Mouse (Mus musculus) lung, adult 2 months (tissue): ENCODE data around the gene Nmt1.

Experiments used
- CTCF ChIP-seq: fragments of 200-500 bp; IDR thresholded peaks from 2 replicates; pipeline ENCODE4 v1.5.1; 2011; ENCODE audit warnings: mild to moderate bottlenecking, low read length, control low read depth; ENCODE audit not compliant: insufficient read depth
- POLR2A ChIP-seq: fragments of 200-500 bp; IDR thresholded peaks from 2 replicates; pipeline ENCODE4 v1.6.1; 2011; ENCODE audit warnings: low read depth, mild to moderate bottlenecking, control low read depth, low read length, borderline replicate concordance; ENCODE audit errors: extremely low read depth

DNA sequence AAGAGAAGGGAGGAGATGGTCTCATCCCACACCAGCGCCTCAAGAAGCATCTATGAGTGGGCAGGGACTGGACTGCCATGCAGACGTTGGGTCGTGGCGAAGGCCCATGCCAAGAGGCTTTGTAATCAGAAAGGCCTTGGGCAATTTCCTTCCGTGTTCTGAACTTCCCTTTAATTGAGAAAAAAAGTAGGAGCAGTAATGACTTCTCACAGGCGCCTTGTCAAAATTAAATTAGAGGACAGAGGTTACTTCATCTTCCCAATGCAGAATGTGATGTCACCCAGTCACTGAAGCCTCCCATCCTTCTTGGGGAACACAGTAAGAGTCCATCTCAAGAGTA is 21.0 kb upstream of the Nmt1 start:
- TF ChIP-seq POLR2A: no peak
- TF ChIP-seq CTCF: no peak
